ENCODE assay signal across 10 mouse cellular contexts in the genomic region with DNA sequence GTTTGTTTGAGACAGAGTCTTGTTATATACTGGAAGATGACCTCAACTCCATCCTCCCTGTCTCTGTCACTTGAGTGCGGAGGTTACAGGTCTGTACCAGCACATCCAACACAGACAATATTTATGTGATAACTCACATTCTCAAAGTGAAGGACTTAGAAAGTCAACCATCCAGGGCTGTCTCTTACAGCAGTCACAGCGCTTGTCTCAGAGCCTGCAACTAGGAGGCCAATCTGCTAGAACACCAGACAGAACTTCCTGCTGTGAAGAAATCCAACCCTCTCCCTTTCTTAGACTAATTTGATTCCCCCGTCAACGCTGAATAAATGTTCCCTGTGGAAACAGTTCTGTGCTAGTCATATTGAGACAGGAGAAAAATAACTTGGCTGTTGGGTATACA. TPM values are rescaled to one million over a fixed set of nuclear protein-coding genes. Genes with fewer than 3 reads are reported as not detected.
A peak's percentile ranks its signal among the peaks of the same experiment; 100 is the strongest.
DNase-seq lines count a peak whose midpoint lies in the region; ATAC-seq and TF ChIP-seq lines count a peak whose summit lies in the region.
"Had no signal": no experiment of that assay in that cellular context is flagged by ENCODE, and none has a peak within 500 bp of the region (broad histone marks: within the 10 kb centered on the region; RNA-seq: fewer than 3 reads in every experiment).

No protein-coding gene starts in this region.

- WGBS in heart, embryonic 12.5 days = 68% methylated on average over 4 of the region's 4 CpGs
- WGBS in lung, postnatal 0 days = 67% methylated on average over 4 of the region's 4 CpGs

- H3K36me3 ChIP-seq in heart, embryonic 12.5 days = no peaks in the 10 kb centered on the region
- no peaks in the 10 kb centered on the region for H3K36me3 ChIP-seq in lung, postnatal 0 days (ENCODE audit: insufficient read depth, low read length)
- H3K36me3 ChIP-seq: embryonic facial prominence, embryonic 15.5 days had no signal

- peaks cover 3% of the 10 kb centered on the region; the same call in 1 of the 2 replicates for H3K4me1 ChIP-seq in heart, embryonic 12.5 days (replicated peaks)
- H3K4me1 ChIP-seq in lung, postnatal 0 days (ENCODE audit: insufficient read depth, low read depth, low read length) = no peaks in the 10 kb centered on the region

- H3K9me3 ChIP-seq in heart, embryonic 12.5 days (replicated peaks) = no peaks in the 10 kb centered on the region
- H3K9me3 ChIP-seq in lung, postnatal 0 days (ENCODE audit: low read length) = no peaks in the 10 kb centered on the region
- H3K9me3 ChIP-seq: embryonic facial prominence, embryonic 15.5 days had no signal

- DNase-seq in heart, postnatal 4 days = no peak
- DNase-seq in lung, postnatal 0 days (ENCODE audit: low spot score) = no peak
- no peak for DNase-seq in lung, postnatal 36 days
- DNase-seq in brain, adult 2 months (ENCODE audit: low read depth, low spot score) = peak; percentile 62
- no peak for DNase-seq in adrenal gland, adult 8-10 months
- no peak for DNase-seq in urinary bladder, postnatal 36 days (ENCODE audit: low spot score in 2 of 2)
- DNase-seq: cerebellum, adult 11-12 months had no signal

- TF ChIP-seq CTCF in lung, postnatal 0 days (IDR thresholded peaks at IDR 0.05) = no peak

- no peak for TF ChIP-seq EP300 in lung, postnatal 0 days (IDR thresholded peaks at IDR 0.05)

- H3K27ac ChIP-seq in heart, embryonic 12.5 days (ENCODE audit: poor library complexity, severe bottlenecking) = peak overlapping the region; percentile 85
- peak overlapping the region; percentile 78 for H3K27ac ChIP-seq in lung, postnatal 0 days (ENCODE audit: low read length)

- no peak overlapping the region for H3K9ac ChIP-seq in heart, embryonic 12.5 days
- no peak overlapping the region for H3K9ac ChIP-seq in lung, postnatal 0 days (replicated peaks; ENCODE audit: low read depth)
- H3K9ac ChIP-seq: embryonic facial prominence, embryonic 15.5 days had no signal

- H3K4me2 ChIP-seq in heart, embryonic 12.5 days = no peak overlapping the region
- no peak overlapping the region for H3K4me2 ChIP-seq in lung, postnatal 0 days (replicated peaks; ENCODE audit: low read depth, low read length)
- H3K4me2 ChIP-seq: embryonic facial prominence, embryonic 15.5 days had no signal

- H3K4me3 ChIP-seq in heart, embryonic 12.5 days = no peak overlapping the region
- no peak overlapping the region for H3K4me3 ChIP-seq in lung, postnatal 0 days (ENCODE audit: low read depth, low read length)
- H3K4me3 ChIP-seq: embryonic facial prominence, embryonic 15.5 days had no signal

- ATAC-seq in heart, embryonic 12.5 days (ENCODE audit: insufficient number of reproducible peaks, low FRiP score) = no peak
- ATAC-seq in lung, postnatal 0 days = no peak
- ATAC-seq in megakaryocyte progenitor cell, adult 5-6 weeks (replicated peaks; ENCODE audit: poor library complexity) = peak; percentile 16; the same call in 1 of the 2 replicates

- H3K27me3 ChIP-seq in heart, embryonic 12.5 days (replicated peaks) = no peaks in the 10 kb centered on the region
- H3K27me3 ChIP-seq in lung, postnatal 0 days (replicated peaks; ENCODE audit: insufficient read depth, low read length) = no peaks in the 10 kb centered on the region
- H3K27me3 ChIP-seq: embryonic facial prominence, embryonic 15.5 days had no signal

RNA-seq across cellular contexts. Expression of gene Cdk17, which starts 37.4 kb away (rescaled TPM):
- 25.2 and 27.1 TPM in 2 replicates for polyA plus RNA-seq in heart, embryonic 12.5 days (2016; fragmentation: Nextera tagmentation; extraction: Ambion mirVana)
- 10 to 100 TPM; 37.5 to 38.0 TPM for total RNA-seq in heart, postnatal 4 days (2021)
- polyA plus RNA-seq in lung, postnatal 0 days (2015; fragmentation: Nextera tagmentation; extraction: Ambion mirVana) = 12.6 and 15.1 TPM in 2 replicates
- 36.8 and 43.6 TPM in 2 replicates for total RNA-seq in megakaryocyte progenitor cell, adult 5-6 weeks (2015)
- 37.6 and 44.9 TPM in 2 replicates for total RNA-seq in megakaryocyte progenitor cell, adult 5-6 weeks (2017)
- total RNA-seq in adrenal gland, adult 8-10 months (2022) = 10 to 100 TPM; 24.6 to 30.2 (median 28.1) TPM

RNA-seq across cellular contexts. Expression of gene Cfap54, which starts 41.9 kb away (rescaled TPM):
- polyA plus RNA-seq in heart, embryonic 12.5 days (2016; fragmentation: Nextera tagmentation; extraction: Ambion mirVana) = 0.55 TPM in 1 of 2 replicates, not detected in the other
- total RNA-seq in heart, postnatal 4 days (2021) = under 1 TPM; 0.45 to 0.79 TPM
- polyA plus RNA-seq in lung, postnatal 0 days (2015; fragmentation: Nextera tagmentation; extraction: Ambion mirVana) = 5.4 and 6.2 TPM in 2 replicates
- total RNA-seq in megakaryocyte progenitor cell, adult 5-6 weeks (2015) = 1.1 and 1.5 TPM in 2 replicates
- total RNA-seq in megakaryocyte progenitor cell, adult 5-6 weeks (2017) = 0.44 and 2.1 TPM in 2 replicates
- total RNA-seq in adrenal gland, adult 8-10 months (2022) = 1 to 10 TPM; 4.0 to 6.1 (median 5.1) TPM
